Mouse (Mus musculus) thymus, adult 2 months (tissue): Measurements from ENCODE around the gene Gm11114.

Experiments
- CTCF ChIP-seq: fragments of 200-500 bp; IDR thresholded peaks from 2 replicates; pipeline ENCODE4 v1.5.1; 2012; ENCODE audit warnings: mild to moderate bottlenecking, control low read depth, low read length, moderate library complexity, borderline replicate concordance; ENCODE audit not compliant: control insufficient read depth, poor library complexity, insufficient read depth; ENCODE audit errors: extremely low read depth
- POLR2A ChIP-seq: fragments of 200-500 bp; IDR thresholded peaks from 2 replicates; pipeline ENCODE4 v1.6.1; 2012; ENCODE audit warnings: mild to moderate bottlenecking, low read length, control low read depth, moderate library complexity; ENCODE audit not compliant: control insufficient read depth, poor library complexity, insufficient read depth; ENCODE audit errors: extremely low read depth

GRCm38 (mm10) chr9:85357154-85357860 is 44.7 kb downstream of the Gm11114 start:
- TF ChIP-seq CTCF (no peak), POLR2A (no peak)
